Mouse (Mus musculus): ENCODE data around the gene Gabarapl1.

The Gabarapl1 gene

GRCm38 (mm10) chr6:129534627-129535190 is 1.7 kb downstream of the Gabarapl1 start:
- in situ Hi-C loops (cut with MboI, MseI), result no loop called here

GRCm38 (mm10) chr6:129535723-129536122 is 2.8 kb downstream of the Gabarapl1 start:
- in situ Hi-C loops (cut with MboI, MseI), result no loop called here

- in situ Hi-C loops (cut with MboI, MseI), result no loop called here
Measured at GRCm38 (mm10) chr6:129538555-129538954, 5.6 kb downstream of the Gabarapl1 start.

- in situ Hi-C loops (cut with MboI, MseI), result no loop called here
Measured at GRCm38 (mm10) chr6:129541931-129542330, 9.0 kb downstream of the Gabarapl1 start.

- in situ Hi-C loops (cut with MboI, MseI), result no loop called here
Measured at GRCm38 (mm10) chr6:129542540-129542939, 9.6 kb downstream of the Gabarapl1 start.

GRCm38 (mm10) chr6:129543709-129544606 is 11.0 kb downstream of the Gabarapl1 start:
- in situ Hi-C loops (cut with MboI, MseI), result no loop called here

GRCm38 (mm10) chr6:129547277-129547676 is 14.3 kb downstream of the Gabarapl1 start:
- in situ Hi-C loops (cut with MboI, MseI), result no loop called here

GRCm38 (mm10) chr6:129548009-129548408 is 15.0 kb downstream of the Gabarapl1 start:
- in situ Hi-C loops (cut with MboI, MseI), result no loop called here

GRCm38 (mm10) chr6:129557298-129558023 is 24.5 kb downstream of the Gabarapl1 start:
- in situ Hi-C loops (cut with MboI, MseI), result loop anchor here (5.0 kb wide), 1 partner anchor 170 kb away; the partner anchor contains the start of gene Clec12b

- in situ Hi-C loops (cut with MboI, MseI), result loop anchor here (5.0 kb wide), 1 partner anchor 172 kb away; the partner anchor contains the start of gene Clec12b
Measured at GRCm38 (mm10) chr6:129558946-129559640, 26.1 kb downstream of the Gabarapl1 start.

GRCm38 (mm10) chr6:129559641-129560027 is 26.7 kb downstream of the Gabarapl1 start:
- in situ Hi-C loops (cut with MboI, MseI), result loop anchor here (5.0 kb wide), 2 partner anchors 172 to 1798 kb away; partner anchors contain the start of gene Clec12b

GRCm38 (mm10) chr6:129565257-129565656 is 32.3 kb downstream of the Gabarapl1 start:
- in situ Hi-C loops (cut with MboI, MseI), result no loop called here

- in situ Hi-C loops (cut with MboI, MseI), result loop anchor here (5.0 kb wide), 1 partner anchor 107 kb away; no protein-coding TSS in a partner anchor
Measured at GRCm38 (mm10) chr6:129575315-129575714, 42.4 kb downstream of the Gabarapl1 start.

- in situ Hi-C loops (cut with MboI, MseI), result loop anchor here (5.0 kb wide), 1 partner anchor 105 kb away; no protein-coding TSS in a partner anchor
Measured at GRCm38 (mm10) chr6:129577605-129578004, 44.6 kb downstream of the Gabarapl1 start, which contains the start of gene Klre1. Gene Klre1, plus strand, starts transcription at chr6:129577905.

GRCm38 (mm10) chr6:129581274-129581673 is 48.3 kb downstream of the Gabarapl1 start:
- in situ Hi-C loops (cut with MboI, MseI), result loop anchor here (10.0 kb wide), 1 partner anchor 1214 kb away; no protein-coding TSS in a partner anchor

- in situ Hi-C loops (cut with MboI, MseI), result loop anchor here (10.0 kb wide), 1 partner anchor 1213 kb away; no protein-coding TSS in a partner anchor
Measured at GRCm38 (mm10) chr6:129581896-129582295, 48.9 kb downstream of the Gabarapl1 start.

- in situ Hi-C loops (cut with MboI, MseI), result loop anchor here (10.0 kb wide), 1 partner anchor 1212 kb away; no protein-coding TSS in a partner anchor
Measured at GRCm38 (mm10) chr6:129583014-129583413, 50.1 kb downstream of the Gabarapl1 start.

GRCm38 (mm10) chr6:129591508-129591907 is 58.5 kb downstream of the Gabarapl1 start, which contains the start of gene Klrd1:
Gene Klrd1, plus strand, starts transcription at chr6:129591782.
- in situ Hi-C loops (cut with MboI, MseI), result no loop called here
